In the genomic region with DNA sequence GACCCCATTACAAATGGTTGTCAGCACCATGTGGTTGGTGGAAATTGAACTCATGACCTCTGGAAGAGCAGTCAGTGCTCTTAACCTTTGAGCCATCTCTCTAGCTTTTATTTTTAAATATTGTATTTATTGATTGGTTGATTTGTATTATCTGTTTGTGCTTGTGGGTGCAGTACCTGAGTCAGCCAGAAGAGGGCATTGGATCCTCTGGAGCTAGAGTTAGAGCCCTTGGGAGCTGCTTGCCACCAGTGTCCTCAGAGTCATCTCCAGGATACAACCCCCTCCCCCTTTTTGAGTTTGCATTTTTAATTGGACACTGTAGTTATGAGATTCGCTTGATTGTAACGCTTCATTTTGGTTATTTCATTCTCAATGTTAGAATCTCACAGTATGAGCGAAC, we compare ENCODE assay signal across 9 mouse cellular contexts. TPM values are rescaled to one million over a fixed set of nuclear protein-coding genes. Genes with fewer than 3 reads are reported as not detected.
DNase-seq lines count a peak whose midpoint lies in the region; ATAC-seq and TF ChIP-seq lines count a peak whose summit lies in the region.
"Had no signal": no experiment of that assay in that cellular context is flagged by ENCODE, and none has a peak within 500 bp of the region (broad histone marks: within the 10 kb centered on the region; RNA-seq: fewer than 3 reads in every experiment).

No protein-coding gene starts in this region.

- H3K9ac ChIP-seq in hindbrain, embryonic 13.5 days = no peak overlapping the region

- no peak for ATAC-seq in hindbrain, embryonic 13.5 days (ENCODE audit: low FRiP score)

- no peaks in the 10 kb centered on the region for H3K4me1 ChIP-seq in hindbrain, embryonic 10.5 days (replicated peaks)
- no peaks in the 10 kb centered on the region for H3K4me1 ChIP-seq in hindbrain, embryonic 13.5 days (replicated peaks)
- H3K4me1 ChIP-seq in limb, embryonic 10.5 days = no peaks in the 10 kb centered on the region
- H3K4me1 ChIP-seq in spleen, adult 2 months (ENCODE audit: control insufficient read depth, insufficient read depth, insufficient read length) = no peaks in the 10 kb centered on the region

- peak; percentile 44 for DNase-seq in hindbrain, embryonic 10.5 days (ENCODE audit: low spot score)
- peak; percentile 45 for DNase-seq in urinary bladder, postnatal 14 days (ENCODE audit: low spot score)
- no peak for DNase-seq in urinary bladder, adult 18-20 months (ENCODE audit: low spot score in 2 of 2)
- peak; percentile 41 for DNase-seq in brain, adult 2 months (ENCODE audit: low read depth, low spot score)
- peak; percentile 57 for DNase-seq in limb, embryonic 10.5 days (ENCODE audit: low spot score)
- DNase-seq in spleen, adult 2 months (ENCODE audit: low read depth in 1 of 2, low spot score in 2 of 2) = peak in 1 of 2 experiments; percentile 35
- DNase-seq in urinary bladder, postnatal 10 days (ENCODE audit: low spot score) = no peak

- no peaks in the 10 kb centered on the region for H3K27me3 ChIP-seq in hindbrain, embryonic 10.5 days (ENCODE audit: insufficient read depth, poor library complexity, severe bottlenecking)
- H3K27me3 ChIP-seq in hindbrain, embryonic 13.5 days = no peaks in the 10 kb centered on the region
- H3K27me3 ChIP-seq in limb, embryonic 10.5 days (ENCODE audit: low read depth, poor library complexity, severe bottlenecking) = no peaks in the 10 kb centered on the region
- no peaks in the 10 kb centered on the region for H3K27me3 ChIP-seq in spleen, adult 2 months (ENCODE audit: control insufficient read depth, insufficient read depth, low read length)

- no peak overlapping the region for H3K4me2 ChIP-seq in hindbrain, embryonic 13.5 days

- no peak overlapping the region for H3K27ac ChIP-seq in hindbrain, embryonic 10.5 days
- no peak overlapping the region for H3K27ac ChIP-seq in hindbrain, embryonic 13.5 days
- no peak overlapping the region for H3K27ac ChIP-seq in limb, embryonic 10.5 days
- no peak overlapping the region for H3K27ac ChIP-seq in spleen, adult 2 months (ENCODE audit: insufficient read depth, low read length)

- no peak for TF ChIP-seq POLR2A in spleen, adult 2 months (IDR thresholded peaks at IDR 0.05; ENCODE audit: low read depth, low read length)

- H3K4me3 ChIP-seq in hindbrain, embryonic 10.5 days = no peak overlapping the region
- H3K4me3 ChIP-seq in hindbrain, embryonic 13.5 days = no peak overlapping the region
- H3K4me3 ChIP-seq in limb, embryonic 10.5 days = no peak overlapping the region
- no peak overlapping the region for H3K4me3 ChIP-seq in spleen, adult 2 months (ENCODE audit: extremely low read depth, insufficient read depth, insufficient read length)
- H3K4me3 ChIP-seq: megakaryocyte, embryonic 14.5 days had no signal

- TF ChIP-seq CTCF in spleen, adult 2 months (IDR thresholded peaks at IDR 0.05; ENCODE audit: extremely low read depth, insufficient read depth, insufficient read length, insufficient replicate concordance) = peak; percentile 9; the same call in 1 of the 2 replicates

- H3K9me3 ChIP-seq in hindbrain, embryonic 10.5 days = no peaks in the 10 kb centered on the region
- no peaks in the 10 kb centered on the region for H3K9me3 ChIP-seq in hindbrain, embryonic 13.5 days
- H3K9me3 ChIP-seq in limb, embryonic 10.5 days (replicated peaks) = no peaks in the 10 kb centered on the region

- H3K36me3 ChIP-seq in hindbrain, embryonic 10.5 days = no peaks in the 10 kb centered on the region
- no peaks in the 10 kb centered on the region for H3K36me3 ChIP-seq in hindbrain, embryonic 13.5 days
- no peaks in the 10 kb centered on the region for H3K36me3 ChIP-seq in limb, embryonic 10.5 days
- H3K36me3 ChIP-seq in spleen, adult 2 months (ENCODE audit: control insufficient read depth, insufficient read depth, low read length) = no peaks in the 10 kb centered on the region

- 78% methylated on average over 3 of the region's 3 CpGs for WGBS in hindbrain, embryonic 10.5 days
- 76% methylated on average over 3 of the region's 3 CpGs for WGBS in hindbrain, embryonic 13.5 days
- WGBS in limb, embryonic 10.5 days = 78% methylated on average over 3 of the region's 3 CpGs
- 90% methylated on average over 3 of the region's 3 CpGs for WGBS in spleen, adult 2 months

RNA-seq across cellular contexts. Expression of a gene that starts 24.4 kb away (rescaled TPM):
- polyA plus RNA-seq in hindbrain, embryonic 10.5 days (2016; fragmentation: Nextera tagmentation; extraction: Ambion mirVana) = 8.9 and 11.6 TPM in 2 replicates
- polyA plus RNA-seq in hindbrain, embryonic 13.5 days (2015; fragmentation: Nextera tagmentation; extraction: Ambion mirVana) = 6.7 and 7.1 TPM in 2 replicates
- 12.8 and 12.9 TPM in 2 replicates for polyA plus RNA-seq in limb, embryonic 10.5 days (2016; fragmentation: Nextera tagmentation; extraction: Ambion mirVana)
- polyA plus RNA-seq in spleen, adult 2 months (2012; rRNA removed) = 4.3 and 4.6 TPM in 2 replicates

RNA-seq across cellular contexts. Expression of a gene that starts 51.4 kb away (rescaled TPM):
- 126 and 131 TPM in 2 replicates for polyA plus RNA-seq in hindbrain, embryonic 10.5 days (2016; fragmentation: Nextera tagmentation; extraction: Ambion mirVana)
- 109 and 122 TPM in 2 replicates for polyA plus RNA-seq in hindbrain, embryonic 13.5 days (2015; fragmentation: Nextera tagmentation; extraction: Ambion mirVana)
- polyA plus RNA-seq in limb, embryonic 10.5 days (2016; fragmentation: Nextera tagmentation; extraction: Ambion mirVana) = 128 and 137 TPM in 2 replicates
- 63.7 and 75.6 TPM in 2 replicates for polyA plus RNA-seq in spleen, adult 2 months (2012; rRNA removed)

Comparison
In these comparisons a context has a peak if more than half of its experiments do, and no peak if none do; other contexts are left out.
1. DNase-seq: peak in hindbrain, embryonic 10.5 days (single experiment), urinary bladder, postnatal 14 days (single experiment), brain, adult 2 months (single experiment) and limb, embryonic 10.5 days (single experiment); none in urinary bladder, adult 18-20 months (0 of 2) and urinary bladder, postnatal 10 days (single experiment).